Mouse (Mus musculus) ES-Bruce4 (cell line): ENCODE results near the gene Emb.

ENCODE experiments used
- CTCF ChIP-seq: IDR thresholded peaks from one replicate; pipeline ENCODE4 v1.8.1; 2011; ENCODE audit warnings: low read depth, low read length
- EP300 ChIP-seq: IDR thresholded peaks from 2 replicates; pipeline ENCODE4 v1.6.1; 2011; ENCODE audit warnings: low read depth, low read length; ENCODE audit not compliant: insufficient read depth
- POLR2A ChIP-seq: IDR thresholded peaks from one replicate; pipeline ENCODE4 v1.8.1; 2011; ENCODE audit warnings: low read length; ENCODE audit not compliant: insufficient read depth

GRCm38 (mm10) chr13:117286939-117287338 lies 78.6 kb downstream of the Emb start:
- no peak for TF ChIP-seq CTCF
- no peak for TF ChIP-seq POLR2A
- no peak for TF ChIP-seq EP300
